Mouse (Mus musculus) thymus, adult 2 months (tissue): ENCODE results near the gene Evx2. TPM values are rescaled to one million over a fixed set of nuclear protein-coding genes. Genes with fewer than 3 reads are reported as not detected.

Experiments
- DNase-seq: peaks from one replicate; pipeline ENCODE4 v3.0.0; 2021
- H3K27ac ChIP-seq: fragments of 200-500 bp; 2 replicates; pipeline ENCODE4 v1.5.1; 2012; ENCODE audit warnings: low read length, control low read depth; ENCODE audit not compliant: control insufficient read depth, insufficient read depth
- H3K27me3 ChIP-seq: fragments of 200-500 bp; 2 replicates; pipeline ENCODE4 v1.6.1; 2012; ENCODE audit warnings: mild to moderate bottlenecking, low read length, moderate library complexity, mixed read lengths; ENCODE audit not compliant: control insufficient read depth, insufficient read depth
- H3K36me3 ChIP-seq: fragments of 200-500 bp; 2 replicates; pipeline ENCODE4 v1.6.1; 2012; ENCODE audit warnings: mild to moderate bottlenecking, low read length, moderate library complexity; ENCODE audit not compliant: control insufficient read depth, insufficient read depth
- H3K4me1 ChIP-seq: fragments of 200-500 bp; replicated peaks from 2 replicates; pipeline ENCODE4 v1.6.1; 2012; ENCODE audit warnings: low read length; ENCODE audit not compliant: control insufficient read depth, insufficient read depth
- H3K4me3 ChIP-seq: fragments of 200-500 bp; 2 replicates; pipeline ENCODE4 v1.5.1; 2012; ENCODE audit warnings: mild to moderate bottlenecking, low read length, control low read depth, moderate library complexity; ENCODE audit not compliant: control insufficient read depth, insufficient read depth
- CTCF ChIP-seq: fragments of 200-500 bp; IDR thresholded peaks from 2 replicates; pipeline ENCODE4 v1.5.1; 2012; ENCODE audit warnings: mild to moderate bottlenecking, control low read depth, low read length, moderate library complexity, borderline replicate concordance; ENCODE audit not compliant: control insufficient read depth, poor library complexity, insufficient read depth; ENCODE audit errors: extremely low read depth
- POLR2A ChIP-seq: fragments of 200-500 bp; IDR thresholded peaks from 2 replicates; pipeline ENCODE4 v1.6.1; 2012; ENCODE audit warnings: mild to moderate bottlenecking, low read length, control low read depth, moderate library complexity; ENCODE audit not compliant: control insufficient read depth, poor library complexity, insufficient read depth; ENCODE audit errors: extremely low read depth
- WGBS: fragments of 180-500 bp; shearing (Covaris S2); methylation state at CpG from one replicate; pipeline ENCODE4 v1.1.7; 2018; 5-methylcytosine and 5-hydroxymethylcytosine counted together
- polyA plus RNA-seq: library from polyadenylated mRNA; depleted of rRNA; stranded (reverse); fragments of >200 nt; gene quantifications from 2 replicates; pipeline ENCODE4 v1.2.3, GENCODE M21; 2012

Gene Evx2
- polyA plus RNA-seq, 1 experiment, result not detected

GRCm38 (mm10) chr2:74652996-74653340 lies 6.4 kb downstream of the Evx2 start:
- DNase-seq, result no peak
- Histone ChIP-seq H3K27me3 (peaks cover 30% of the 10 kb centered on the region), H3K4me3 (no peak overlapping the region), H3K4me1 (no peaks in the 10 kb centered on the region), H3K27ac (no peak overlapping the region), H3K36me3 (no peaks in the 10 kb centered on the region)
- WGBS, result 50% methylated on average over 2 of the region's 2 CpGs
- TF ChIP-seq CTCF (no peak), POLR2A (no peak)

GRCm38 (mm10) chr2:74647082-74647864 lies 12.1 kb downstream of the Evx2 start:
- no peak overlapping the region for H3K4me3 ChIP-seq
- no peak overlapping the region for H3K27ac ChIP-seq
- H3K27me3 ChIP-seq, result peaks cover 21% of the 10 kb centered on the region
- H3K4me1 ChIP-seq, result no peaks in the 10 kb centered on the region
- TF ChIP-seq POLR2A (no peak), CTCF (no peak)
- H3K36me3 ChIP-seq, result no peaks in the 10 kb centered on the region
- 35% methylated on average over 7 of the region's 7 CpGs for WGBS
- no peak for DNase-seq

GRCm38 (mm10) chr2:74645631-74646030 lies 13.7 kb downstream of the Evx2 start:
- no peak for DNase-seq
- Histone ChIP-seq H3K4me1 (no peaks in the 10 kb centered on the region), H3K4me3 (no peak overlapping the region), H3K27ac (no peak overlapping the region), H3K36me3 (no peaks in the 10 kb centered on the region), H3K27me3 (peaks cover 20% of the 10 kb centered on the region)
- no peak for TF ChIP-seq POLR2A
- TF ChIP-seq CTCF, result no peak
- 87% methylated on average over 3 of the region's 3 CpGs for WGBS

GRCm38 (mm10) chr2:74642431-74642830 lies 16.9 kb downstream of the Evx2 start:
- Histone ChIP-seq H3K36me3 (no peaks in the 10 kb centered on the region), H3K4me1 (no peaks in the 10 kb centered on the region), H3K4me3 (no peak overlapping the region), H3K27ac (no peak overlapping the region), H3K27me3 (peaks cover 6% of the 10 kb centered on the region; the same call in 1 of the 2 replicates)
- DNase-seq, result no peak
- TF ChIP-seq POLR2A (no peak), CTCF (no peak)
- 19% methylated on average over 5 of the region's 5 CpGs for WGBS

GRCm38 (mm10) chr2:74635412-74635811 lies 23.9 kb downstream of the Evx2 start:
- 81% methylated on average over 4 of the region's 4 CpGs for WGBS
- Histone ChIP-seq H3K27me3 (no peaks in the 10 kb centered on the region), H3K4me3 (no peak overlapping the region), H3K4me1 (no peaks in the 10 kb centered on the region), H3K36me3 (no peaks in the 10 kb centered on the region), H3K27ac (no peak overlapping the region)
- no peak for DNase-seq
- TF ChIP-seq POLR2A, result no peak
- TF ChIP-seq CTCF, result no peak

GRCm38 (mm10) chr2:74620368-74620767 lies 39.0 kb downstream of the Evx2 start:
- TF ChIP-seq POLR2A, result no peak
- no peak for DNase-seq
- Histone ChIP-seq H3K4me1 (no peaks in the 10 kb centered on the region), H3K4me3 (no peak overlapping the region), H3K27ac (no peak overlapping the region), H3K36me3 (no peaks in the 10 kb centered on the region), H3K27me3 (no peaks in the 10 kb centered on the region)
- 94% methylated on average over 10 of the region's 10 CpGs for WGBS
